Mouse (Mus musculus) kidney, adult 8-10 months (tissue): ENCODE measurements at regions not wholly inside any gene's neighbourhood (a gene's known extent, or its start where the extent isn't known, plus 50 kb on each side); places are given as distances from the start of the nearest gene placed in this dataset.

ENCODE experiments used
- DNase-seq, 2 experiments: peaks; one replicate each; pipeline ENCODE4 v3.0.0; 2022

DNA sequence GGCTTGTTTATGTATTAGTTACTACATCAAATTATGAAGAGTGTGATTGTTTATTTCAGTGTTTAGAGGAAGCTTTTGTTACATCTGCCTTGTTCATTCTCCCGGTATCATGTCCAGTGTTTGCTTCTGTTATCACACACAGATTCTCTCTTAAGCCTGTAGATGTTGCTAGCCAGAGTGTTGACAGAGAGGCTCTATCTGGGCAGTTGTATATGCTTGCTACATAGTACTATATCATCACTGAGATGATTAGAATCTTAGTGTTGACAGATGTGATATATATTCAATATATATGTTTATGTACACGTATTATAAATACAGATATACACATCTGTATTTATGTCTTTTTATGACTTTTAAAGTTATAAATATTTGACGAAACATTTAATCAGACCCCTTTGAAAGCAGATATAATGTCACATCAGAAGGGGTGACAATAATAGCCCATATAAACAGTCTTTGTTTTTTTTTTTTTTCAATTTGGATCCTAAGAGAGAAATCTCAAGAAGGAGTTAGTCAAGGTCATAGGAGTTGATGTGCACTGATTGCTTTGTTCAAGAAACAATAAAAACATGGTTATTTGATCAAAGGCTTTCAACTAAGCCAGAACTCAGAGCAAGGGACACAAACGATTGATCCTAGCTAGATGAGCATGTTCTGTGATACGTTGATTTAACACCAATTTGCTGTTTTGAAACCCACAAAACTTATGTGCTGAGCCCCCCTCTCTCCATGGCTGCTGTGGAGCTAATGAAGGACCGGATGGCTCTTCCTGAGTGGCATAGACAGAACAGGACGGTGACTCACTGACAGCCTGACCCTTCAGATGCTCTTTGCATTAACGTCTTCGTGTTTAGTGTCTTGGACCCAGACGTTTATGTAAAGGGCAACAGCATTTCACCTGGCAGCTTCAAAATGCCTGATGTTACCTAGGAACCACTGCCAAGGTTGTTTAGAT, 352.8 kb upstream of the Arglu1 start:
- DNase-seq, result no peak

- no peak for DNase-seq
Observed at GRCm38 (mm10) chr8:9029156-9029555, 338.8 kb upstream of the Arglu1 start.

DNA sequence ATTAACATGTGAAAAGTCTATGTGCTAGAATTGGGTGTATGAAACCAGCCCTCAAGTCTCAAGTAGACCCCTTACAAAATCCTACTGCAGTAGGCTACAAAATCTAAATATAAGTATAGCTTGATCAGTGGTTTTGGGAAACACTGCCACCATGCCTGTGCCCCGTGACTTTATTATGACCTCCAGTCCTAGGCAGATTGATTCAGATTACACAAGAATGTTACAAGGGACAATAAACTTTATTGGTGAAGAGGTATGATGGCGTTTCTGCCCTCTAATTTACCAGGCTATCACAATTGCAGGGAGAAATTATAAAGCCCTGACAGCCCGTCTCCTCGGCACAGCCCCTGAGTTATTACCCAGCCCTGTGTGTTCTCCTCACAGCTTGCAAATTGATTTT, 337.4 kb upstream of the Arglu1 start:
- DNase-seq, result no peak

GRCm38 (mm10) chr8:9025872-9026271, 335.6 kb upstream of the Arglu1 start:
- DNase-seq, result no peak

DNA sequence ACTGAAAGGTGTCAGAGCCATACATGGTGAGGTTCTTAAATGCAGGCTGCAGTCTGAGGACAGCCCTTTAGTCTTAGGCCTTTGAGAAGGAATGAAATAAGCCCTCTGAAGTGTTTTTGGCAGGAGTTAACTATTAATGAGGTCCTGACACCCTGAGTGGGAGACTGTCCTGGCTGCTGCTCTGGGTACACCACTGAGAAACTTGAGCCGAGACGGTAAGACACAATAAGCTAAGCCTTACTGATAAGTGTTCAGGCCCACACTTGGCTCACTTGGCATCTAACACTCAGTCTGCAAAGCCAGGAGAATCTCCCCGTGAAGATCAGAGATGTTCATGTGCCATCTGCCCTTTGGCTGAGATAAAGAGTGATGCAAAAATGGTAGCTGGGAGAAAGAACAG, 335.1 kb upstream of the Arglu1 start:
- no peak for DNase-seq

DNA sequence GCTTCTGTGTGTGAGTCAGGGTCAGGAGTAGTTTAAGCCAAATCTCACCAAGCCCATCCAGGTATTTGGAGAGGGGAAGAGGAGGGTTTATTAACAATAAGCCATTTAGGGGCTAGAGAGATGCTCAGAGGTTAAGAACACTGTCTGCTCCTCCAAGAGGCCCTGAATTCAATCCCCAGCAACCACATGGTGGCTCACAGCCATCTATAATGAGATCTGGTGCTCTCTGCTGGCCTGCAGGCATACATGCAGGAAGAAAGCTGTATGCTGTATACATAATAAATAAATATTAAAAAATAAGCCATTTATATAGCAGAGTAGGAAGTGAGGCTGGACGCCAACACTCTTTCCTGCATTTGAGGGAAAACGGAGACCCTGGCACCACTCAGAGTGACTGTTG, 330.4 kb upstream of the Arglu1 start:
- DNase-seq, result no peak

DNA sequence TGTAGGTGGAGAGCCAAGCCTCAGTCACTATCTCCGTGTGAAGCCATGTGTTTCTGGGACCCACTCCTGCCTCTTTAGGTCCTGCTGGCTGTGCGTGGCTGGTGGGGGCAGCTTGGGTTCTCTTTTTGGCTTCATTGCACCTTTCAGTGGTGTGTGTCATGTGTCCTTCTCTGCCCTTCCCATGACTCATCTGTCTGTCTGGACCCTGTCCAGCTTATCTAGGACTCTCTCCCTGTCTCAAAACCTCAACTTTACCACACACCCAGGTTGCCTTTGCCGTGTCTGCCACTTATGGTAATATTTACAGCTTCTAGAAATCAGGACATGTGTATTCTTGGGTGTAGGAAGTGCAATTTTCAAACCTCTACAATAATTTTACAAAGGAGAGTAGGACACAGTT, 329.9 kb upstream of the Arglu1 start:
- DNase-seq, result no peak

GRCm38 (mm10) chr8:9011785-9012510, 321.6 kb upstream of the Arglu1 start:
- DNase-seq, result no peak

GRCm38 (mm10) chr8:9008006-9008780, 317.9 kb upstream of the Arglu1 start:
- DNase-seq, result no peak

GRCm38 (mm10) chr8:8999914-9000313, 309.6 kb upstream of the Arglu1 start:
- DNase-seq, result no peak

- DNase-seq, result no peak
Observed at GRCm38 (mm10) chr8:8997621-8998020, 307.3 kb upstream of the Arglu1 start.

- peak; percentile 62 to 77 for DNase-seq
Observed at GRCm38 (mm10) chr8:8994596-8995189, 304.4 kb upstream of the Arglu1 start.

DNA sequence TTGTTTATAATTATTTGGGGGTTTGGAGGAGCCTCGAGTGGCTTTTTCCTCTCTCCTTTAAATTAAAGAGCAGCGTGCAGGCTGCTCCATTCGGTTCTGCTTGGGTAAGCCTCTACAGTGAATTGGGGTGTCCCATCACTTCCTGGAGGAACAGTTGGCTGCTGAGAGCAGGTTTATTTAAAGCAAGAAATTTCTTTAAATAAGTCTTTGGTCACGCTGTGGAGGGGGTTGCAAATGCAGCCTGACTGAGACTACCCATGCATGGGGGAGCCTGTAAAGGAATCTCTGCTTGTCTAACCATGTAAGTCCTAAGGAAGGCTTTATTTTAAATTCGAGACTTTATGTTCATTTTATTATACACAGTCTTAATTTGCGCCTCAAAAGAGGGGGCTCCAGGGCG, 303.7 kb upstream of the Arglu1 start:
- DNase-seq, result no peak

- peak; percentile 69 to 85 for DNase-seq
Observed at GRCm38 (mm10) chr8:8992461-8993032, 302.2 kb upstream of the Arglu1 start.

DNA sequence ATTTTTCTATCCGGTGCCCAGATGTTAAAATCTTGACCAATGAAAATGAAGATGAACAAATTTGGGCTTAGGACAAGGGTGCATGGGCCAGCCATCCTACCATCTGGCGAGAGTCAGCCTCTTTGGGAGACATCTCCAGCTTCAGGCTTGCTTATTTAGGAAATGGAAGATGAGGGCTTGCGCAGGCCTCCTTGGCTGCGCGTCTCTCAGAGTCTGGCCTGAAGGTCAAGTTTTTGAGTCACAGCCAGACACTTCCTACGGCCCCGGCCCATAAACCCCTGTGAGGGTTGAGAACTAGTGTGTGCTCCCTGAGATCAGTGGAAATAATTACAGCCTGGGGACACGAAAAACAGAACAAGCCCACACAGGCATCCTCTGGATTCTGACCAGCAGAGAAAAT, 300.7 kb upstream of the Arglu1 start:
- DNase-seq, result peak in 1 of 2 experiments; percentile 17

DNA sequence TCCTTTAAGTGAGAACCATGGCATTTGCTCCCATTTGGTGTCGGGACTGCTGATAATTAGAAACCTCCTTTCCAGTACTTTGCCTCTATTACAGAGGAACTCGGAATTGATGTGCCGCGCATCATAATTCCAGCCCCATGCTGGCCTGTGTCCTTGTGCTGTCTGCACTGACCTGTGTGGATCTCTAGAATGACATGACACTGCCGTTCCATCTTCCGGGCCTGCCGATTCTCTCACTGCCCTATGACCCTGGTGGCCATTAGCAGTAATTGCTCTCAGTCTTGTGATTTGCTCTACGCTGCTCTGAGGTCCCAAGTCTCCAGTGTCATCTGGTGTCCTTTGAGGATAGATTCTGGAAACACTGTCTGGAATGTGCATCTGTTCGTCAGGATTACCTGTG, 295.7 kb upstream of the Arglu1 start:
- DNase-seq, result no peak

DNA sequence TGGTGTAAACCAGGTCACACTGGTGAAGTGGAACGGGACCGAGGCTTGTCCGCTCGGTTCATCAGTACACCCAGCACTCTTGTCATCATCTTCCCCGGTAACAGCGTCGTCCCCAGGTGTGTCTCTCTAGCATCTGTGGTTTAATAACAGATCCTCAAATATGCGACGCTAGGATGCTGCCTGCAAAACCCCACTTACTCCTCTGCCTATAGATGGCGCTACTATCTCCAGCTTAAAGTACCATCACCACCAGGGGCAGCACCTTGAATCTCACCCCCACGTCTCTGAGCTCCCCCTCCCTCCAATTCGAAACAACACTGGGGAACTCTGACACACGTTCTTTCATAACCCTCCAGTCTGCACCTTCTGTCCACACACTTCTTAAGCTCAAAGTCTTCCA, 295.1 kb upstream of the Arglu1 start:
- DNase-seq, result no peak

GRCm38 (mm10) chr8:8984829-8985251, 294.5 kb upstream of the Arglu1 start:
- DNase-seq, result no peak

GRCm38 (mm10) chr8:8984159-8984828, 294.0 kb upstream of the Arglu1 start:
- no peak for DNase-seq

GRCm38 (mm10) chr8:8983133-8983661, 292.9 kb upstream of the Arglu1 start:
- DNase-seq, result no peak

- DNase-seq, result no peak
Observed at GRCm38 (mm10) chr8:8978969-8979368, 288.6 kb upstream of the Arglu1 start.

GRCm38 (mm10) chr8:8973769-8974168, 283.4 kb upstream of the Arglu1 start:
- no peak for DNase-seq
